Mouse (Mus musculus) C2C12 (cell line): ENCODE results near the gene Nrcam.

ENCODE experiments used
- CEBPB ChIP-seq: IDR thresholded peaks from one replicate; pipeline ENCODE4 v1.6.1; 2011; ENCODE audit warnings: low read depth, mild to moderate bottlenecking, control low read depth, moderate library complexity
- CTCF ChIP-seq: IDR thresholded peaks from one replicate; pipeline ENCODE4 v1.5.1; 2011; ENCODE audit not compliant: control insufficient read depth, insufficient read depth, insufficient read length
- FOSL1 ChIP-seq: IDR thresholded peaks from one replicate; pipeline ENCODE4 v1.8.0; 2011; ENCODE audit warnings: mild to moderate bottlenecking, low read length; ENCODE audit not compliant: poor library complexity, insufficient read depth, severe bottlenecking
- MAX ChIP-seq: IDR thresholded peaks from one replicate; pipeline ENCODE4 v1.6.1; 2011; ENCODE audit warnings: mild to moderate bottlenecking, control low read depth
- MYOD1 ChIP-seq: IDR thresholded peaks from one replicate; pipeline ENCODE4 v1.6.1; 2011; ENCODE audit warnings: low read depth; ENCODE audit not compliant: control insufficient read depth, insufficient read length
- MYOG ChIP-seq: IDR thresholded peaks from one replicate; pipeline ENCODE4 v1.6.1; 2011; ENCODE audit not compliant: control insufficient read depth, insufficient read length; ENCODE audit errors: extremely low read depth
- USF1 ChIP-seq: IDR thresholded peaks from one replicate; pipeline ENCODE4 v1.6.1; 2011; ENCODE audit warnings: low read depth, mild to moderate bottlenecking, control low read depth, moderate library complexity

DNA sequence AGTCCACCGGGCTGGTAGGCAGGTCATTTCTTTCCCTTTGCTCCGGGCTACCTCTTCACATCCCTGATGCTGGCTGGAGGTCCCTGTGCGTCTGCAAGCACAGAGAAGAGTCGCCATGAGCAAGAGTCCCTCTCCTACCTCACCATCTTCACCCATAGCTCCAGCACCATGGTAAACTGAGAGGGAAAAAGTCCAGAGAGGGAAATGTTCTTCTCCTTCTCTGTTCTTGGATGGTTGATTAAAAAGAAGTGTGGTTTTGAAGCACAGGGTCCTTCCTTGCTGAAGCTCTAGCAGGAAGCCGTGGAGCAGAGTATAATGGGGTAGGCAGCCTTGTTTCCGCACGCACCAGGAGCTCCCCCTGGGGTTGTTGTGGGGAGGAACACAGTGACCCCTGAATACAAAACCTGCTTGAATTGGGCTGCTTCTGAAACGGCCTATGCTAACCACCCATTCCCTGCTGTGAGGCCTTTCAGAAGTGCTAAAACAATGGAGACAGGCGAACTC, 1.6 kb downstream of the Nrcam start:
- no peak for TF ChIP-seq CTCF
- TF ChIP-seq MYOD1 = no peak
- no peak for TF ChIP-seq CEBPB
- no peak for TF ChIP-seq MAX
- TF ChIP-seq MYOG = no peak
- no peak for TF ChIP-seq USF1
- TF ChIP-seq FOSL1 = no peak
